18 mouse cellular contexts compared by ENCODE assay signal in the genomic region with DNA sequence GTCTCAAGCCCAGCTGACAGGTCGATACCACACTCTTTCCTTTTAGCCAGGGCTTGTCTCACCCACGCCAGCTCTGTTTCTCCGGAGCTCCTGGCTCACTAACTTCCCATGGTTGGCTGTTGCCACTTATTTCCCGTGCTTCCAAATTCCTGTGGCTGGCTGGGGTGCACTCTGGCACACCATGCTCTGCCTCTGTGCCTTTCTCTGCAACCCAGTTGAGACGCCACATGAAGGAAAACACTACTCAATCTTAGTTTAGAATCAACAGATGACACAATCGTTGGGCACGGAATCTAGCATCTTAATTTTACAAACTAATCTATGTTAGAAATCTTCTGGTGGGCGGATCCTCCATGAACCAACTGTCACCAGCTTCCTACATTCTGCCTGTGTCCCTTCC.
DNase-seq lines count a peak whose midpoint lies in the region.
"Had no signal": no experiment of that assay in that cellular context is flagged by ENCODE, and none has a peak within 500 bp of the region (broad histone marks: within the 10 kb centered on the region; RNA-seq: fewer than 3 reads in every experiment).

No protein-coding gene starts in this region.

- intact Hi-C loops in left cerebral cortex, postnatal 25 days (cut with DNase I), result loop anchor here (2.0 to 5.0 kb wide), 3 partner anchors 145 to 630 kb away; no protein-coding TSS in a partner anchor

- DNase-seq in layer of hippocampus, adult 11-12 months (ENCODE audit: low spot score), result peak; percentile 4
- DNase-seq in layer of hippocampus, postnatal 25 days (ENCODE audit: extremely low spot score in 1 of 2, low spot score in 1 of 2), result no peak
- DNase-seq in right cerebral cortex, adult 18-20 months, result peak; percentile 34
- no peak for DNase-seq in right cerebral cortex, postnatal 14 days
- peak; percentile 17 to 77 for DNase-seq in left cerebral cortex, postnatal 25 days (ENCODE audit: low spot score in 2 of 2)
- DNase-seq in thymus, postnatal 25 days, result no peak
- no peak for DNase-seq in B cell, adult 2 months
- DNase-seq: adrenal gland, adult 2 months; cerebellum, adult 11-12 months; cerebellum, postnatal 14 days; forebrain, postnatal 0 days; gastrocnemius, postnatal 14 days; heart, adult 18-20 months; heart, postnatal 10 days; kidney, adult 8-10 months; kidney, postnatal 10 days; liver, postnatal 0 days; thymus, adult 18-20 months had no signal

Comparison
In these comparisons a context has a peak if more than half of its experiments do, and no peak if none do; other contexts are left out.
1. DNase-seq: peak in layer of hippocampus, adult 11-12 months (single experiment), right cerebral cortex, adult 18-20 months (single experiment) and left cerebral cortex, postnatal 25 days (2 of 2); none in layer of hippocampus, postnatal 25 days (0 of 2), right cerebral cortex, postnatal 14 days (single experiment), thymus, postnatal 25 days (single experiment) and B cell, adult 2 months (0 of 2).